Mouse (Mus musculus) cerebellum, adult 2 months (tissue): Measurements from ENCODE around the gene Nfatc2. TPM values are rescaled to one million over a fixed set of nuclear protein-coding genes. Genes with fewer than 3 reads are reported as not detected.

Experiments used
- DNase-seq, 2 experiments: peaks; one replicate each; pipeline ENCODE4 v3.0.0; 2021
- H3K27ac ChIP-seq: fragments of 200-500 bp; 2 replicates; pipeline ENCODE4 v1.5.1; 2012; ENCODE audit warnings: low read length, control low read depth, inconsistent platforms; ENCODE audit not compliant: insufficient read depth
- H3K27me3 ChIP-seq: fragments of 200-500 bp; 2 replicates; pipeline ENCODE4 v1.6.1; 2012; ENCODE audit warnings: inconsistent platforms, mild to moderate bottlenecking, low read length, moderate library complexity; ENCODE audit not compliant: control insufficient read depth, insufficient read depth
- H3K4me1 ChIP-seq: fragments of 200-500 bp; 2 replicates; pipeline ENCODE4 v1.6.1; 2011; ENCODE audit warnings: low read length; ENCODE audit not compliant: control insufficient read depth, insufficient read depth
- H3K4me3 ChIP-seq: fragments of 200-500 bp; replicated peaks from 2 replicates; pipeline ENCODE3; 2011; ENCODE audit warnings: mild to moderate bottlenecking, low read depth, low read length, control low read depth; ENCODE audit not compliant: insufficient read depth
- CTCF ChIP-seq: fragments of 200-500 bp; IDR thresholded peaks from 2 replicates; pipeline ENCODE4 v1.5.1; 2011; ENCODE audit warnings: low read depth, mild to moderate bottlenecking, control low read depth, low read length, moderate library complexity, borderline replicate concordance; ENCODE audit not compliant: insufficient read depth
- POLR2A ChIP-seq: fragments of 200-500 bp; IDR thresholded peaks from 2 replicates; pipeline ENCODE4 v1.6.1; 2011; ENCODE audit warnings: low read length, control low read depth, borderline replicate concordance; ENCODE audit not compliant: insufficient read depth
- WGBS: fragments of 180-500 bp; shearing (Covaris S2); methylation state at CpG from one replicate; pipeline ENCODE4 v1.1.7; 2018; 5-methylcytosine and 5-hydroxymethylcytosine counted together
- polyA plus RNA-seq: library from polyadenylated mRNA; depleted of rRNA; stranded (reverse); fragments of >200 nt; gene quantifications from 2 replicates; pipeline ENCODE4 v1.2.3, GENCODE M21; 2012

The Nfatc2 gene
- polyA plus RNA-seq, 1 experiment, result 26.0 TPM

GRCm38 (mm10) chr2:168549326-168549725 is 52.1 kb downstream of the Nfatc2 start:
- H3K4me1 ChIP-seq, result peaks cover 8% of the 10 kb centered on the region
- no peaks in the 10 kb centered on the region for H3K27me3 ChIP-seq
- H3K4me3 ChIP-seq, result no peak overlapping the region
- no peak overlapping the region for H3K27ac ChIP-seq
- TF ChIP-seq POLR2A (no peak), CTCF (no peak)
- WGBS, result 48% methylated on average over 12 of the region's 12 CpGs
- no peak for DNase-seq

GRCm38 (mm10) chr2:168548008-168548407 is 53.4 kb downstream of the Nfatc2 start:
- no peaks in the 10 kb centered on the region for H3K27me3 ChIP-seq
- no peak for DNase-seq
- TF ChIP-seq CTCF (no peak), POLR2A (no peak)
- no peak overlapping the region for H3K27ac ChIP-seq
- 78% methylated on average over 4 of the region's 4 CpGs for WGBS
- H3K4me3 ChIP-seq, result no peak overlapping the region
- peaks cover 8% of the 10 kb centered on the region for H3K4me1 ChIP-seq

- peak; percentile 36 to 63 for DNase-seq
- Histone ChIP-seq H3K4me3 (peak overlapping the region; percentile 19), H3K27me3 (no peaks in the 10 kb centered on the region), H3K27ac (0 out of 2 replicates have a peak overlapping the region, but pooled peaks have one; percentile 2), H3K4me1 (peaks cover 8% of the 10 kb centered on the region)
- WGBS, result 51% methylated on average over 15 of the region's 15 CpGs
- TF ChIP-seq CTCF, result no peak
Observed at GRCm38 (mm10) chr2:168545901-168546557, 55.4 kb downstream of the Nfatc2 start.

- DNase-seq, result no peak
- TF ChIP-seq CTCF, result no peak
- TF ChIP-seq POLR2A, result no peak
- Histone ChIP-seq H3K4me1 (peaks cover 8% of the 10 kb centered on the region), H3K27me3 (no peaks in the 10 kb centered on the region), H3K27ac (no peak overlapping the region), H3K4me3 (no peak overlapping the region)
- WGBS, result 41% methylated on average over 13 of the region's 13 CpGs
Observed at GRCm38 (mm10) chr2:168544102-168544501, 57.4 kb downstream of the Nfatc2 start.

- TF ChIP-seq POLR2A (no peak), CTCF (no peak)
- Histone ChIP-seq H3K4me1 (peaks cover 8% of the 10 kb centered on the region), H3K27ac (no peak overlapping the region), H3K27me3 (no peaks in the 10 kb centered on the region), H3K4me3 (no peak overlapping the region)
- DNase-seq, result no peak
- WGBS, result 56% methylated on average over 3 of the region's 3 CpGs
Observed at GRCm38 (mm10) chr2:168543026-168543425, 58.4 kb downstream of the Nfatc2 start.

- no peaks in the 10 kb centered on the region for H3K27me3 ChIP-seq
- no peak for DNase-seq
- H3K4me1 ChIP-seq, result peaks cover 8% of the 10 kb centered on the region
- 83% methylated on average over 7 of the region's 7 CpGs for WGBS
- H3K27ac ChIP-seq, result no peak overlapping the region
- TF ChIP-seq POLR2A, result no peak
- no peak for TF ChIP-seq CTCF
- H3K4me3 ChIP-seq, result no peak overlapping the region
Observed at GRCm38 (mm10) chr2:168541223-168541622, 60.2 kb downstream of the Nfatc2 start.

- no peaks in the 10 kb centered on the region for H3K4me1 ChIP-seq
- TF ChIP-seq CTCF, result no peak
- no peak for TF ChIP-seq POLR2A
- no peak for DNase-seq
- H3K27me3 ChIP-seq, result no peaks in the 10 kb centered on the region
- 36% methylated on average over 15 of the region's 15 CpGs for WGBS
- H3K27ac ChIP-seq, result no peak overlapping the region
- H3K4me3 ChIP-seq, result no peak overlapping the region
Observed at GRCm38 (mm10) chr2:168539594-168540222, 61.7 kb downstream of the Nfatc2 start.

- TF ChIP-seq CTCF, result no peak
- TF ChIP-seq POLR2A, result no peak
- DNase-seq, result no peak
- 91% methylated on average over 6 of the region's 6 CpGs for WGBS
- Histone ChIP-seq H3K27ac (no peak overlapping the region), H3K4me3 (no peak overlapping the region), H3K4me1 (no peaks in the 10 kb centered on the region), H3K27me3 (no peaks in the 10 kb centered on the region)
Observed at GRCm38 (mm10) chr2:168539026-168539425, 62.4 kb downstream of the Nfatc2 start.
